Mouse (Mus musculus): ENCODE measurements around the gene Adgrg5. TPM values are rescaled to one million over a fixed set of nuclear protein-coding genes. Genes with fewer than 3 reads are reported as not detected.

Adgrg5 gene
- polyA plus RNA-seq, 1 experiment from 2014 or later = 0.36 TPM

Other genes starting within 250 kb of the Adgrg5 start
- 65.6 and 70.4 TPM in 2 replicates for gene Pllp, start 227.4 kb upstream of the Adgrg5 start, polyA plus RNA-seq (2014; fragmentation: Nextera tagmentation; extraction: Ambion mirVana)
- not detected in 2 replicates for gene Ccl22, start 178.1 kb upstream of the Adgrg5 start, polyA plus RNA-seq (2014; fragmentation: Nextera tagmentation; extraction: Ambion mirVana)
- gene Cx3cl1, start 151.7 kb upstream of the Adgrg5 start, polyA plus RNA-seq (2014; fragmentation: Nextera tagmentation; extraction: Ambion mirVana) = 7.4 and 11.1 TPM in 2 replicates
- 0.56 TPM in 1 of 2 replicates, not detected in the other for gene Ccl17, start 113.2 kb upstream of the Adgrg5 start, polyA plus RNA-seq (2014; fragmentation: Nextera tagmentation; extraction: Ambion mirVana)
- gene Coq9, start 85.4 kb upstream of the Adgrg5 start, polyA plus RNA-seq (2014; fragmentation: Nextera tagmentation; extraction: Ambion mirVana) = 73.2 and 80.4 TPM in 2 replicates
- 90.0 and 96.2 TPM in 2 replicates for gene Ciapin1, start 85.3 kb upstream of the Adgrg5 start, polyA plus RNA-seq (2014; fragmentation: Nextera tagmentation; extraction: Ambion mirVana)
- 150 and 159 TPM in 2 replicates for gene Polr2c, start 66.2 kb upstream of the Adgrg5 start, polyA plus RNA-seq (2014; fragmentation: Nextera tagmentation; extraction: Ambion mirVana)
- 17.2 and 19.9 TPM in 2 replicates for gene Dok4, start 47.4 kb upstream of the Adgrg5 start, polyA plus RNA-seq (2014; fragmentation: Nextera tagmentation; extraction: Ambion mirVana)
- gene Ccdc102a, start 5.6 kb upstream of the Adgrg5 start, polyA plus RNA-seq (2014; fragmentation: Nextera tagmentation; extraction: Ambion mirVana) = 29.9 and 32.3 TPM in 2 replicates
- 43.8 and 50.9 TPM in 2 replicates for gene Adgrg1, start 51.1 kb downstream of the Adgrg5 start, polyA plus RNA-seq (2014; fragmentation: Nextera tagmentation; extraction: Ambion mirVana)
- 3.8 and 4.5 TPM in 2 replicates for gene Adgrg3, start 94.0 kb downstream of the Adgrg5 start, polyA plus RNA-seq (2014; fragmentation: Nextera tagmentation; extraction: Ambion mirVana)
- not detected in 2 replicates for gene Drc7, start 131.4 kb downstream of the Adgrg5 start, polyA plus RNA-seq (2014; fragmentation: Nextera tagmentation; extraction: Ambion mirVana)
- gene Katnb1, start 157.5 kb downstream of the Adgrg5 start, polyA plus RNA-seq (2014; fragmentation: Nextera tagmentation; extraction: Ambion mirVana) = 17.9 and 21.1 TPM in 2 replicates

Data from stomach, embryonic 14.5 days (tissue).